Mouse (Mus musculus) thymus, adult 2 months (tissue): ENCODE results near the gene Kcnk3. TPM values are rescaled to one million over a fixed set of nuclear protein-coding genes. Genes with fewer than 3 reads are reported as not detected.

Experiments used
- DNase-seq: peaks from one replicate; pipeline ENCODE4 v3.0.0; 2021
- H3K27ac ChIP-seq: fragments of 200-500 bp; 2 replicates; pipeline ENCODE4 v1.5.1; 2012; ENCODE audit warnings: low read length, control low read depth; ENCODE audit not compliant: control insufficient read depth, insufficient read depth
- H3K27me3 ChIP-seq: fragments of 200-500 bp; 2 replicates; pipeline ENCODE4 v1.6.1; 2012; ENCODE audit warnings: mild to moderate bottlenecking, low read length, moderate library complexity, mixed read lengths; ENCODE audit not compliant: control insufficient read depth, insufficient read depth
- H3K36me3 ChIP-seq: fragments of 200-500 bp; 2 replicates; pipeline ENCODE4 v1.6.1; 2012; ENCODE audit warnings: mild to moderate bottlenecking, low read length, moderate library complexity; ENCODE audit not compliant: control insufficient read depth, insufficient read depth
- H3K4me1 ChIP-seq: fragments of 200-500 bp; replicated peaks from 2 replicates; pipeline ENCODE4 v1.6.1; 2012; ENCODE audit warnings: low read length; ENCODE audit not compliant: control insufficient read depth, insufficient read depth
- H3K4me3 ChIP-seq: fragments of 200-500 bp; 2 replicates; pipeline ENCODE4 v1.5.1; 2012; ENCODE audit warnings: mild to moderate bottlenecking, low read length, control low read depth, moderate library complexity; ENCODE audit not compliant: control insufficient read depth, insufficient read depth
- CTCF ChIP-seq: fragments of 200-500 bp; IDR thresholded peaks from 2 replicates; pipeline ENCODE4 v1.5.1; 2012; ENCODE audit warnings: mild to moderate bottlenecking, control low read depth, low read length, moderate library complexity, borderline replicate concordance; ENCODE audit not compliant: control insufficient read depth, poor library complexity, insufficient read depth; ENCODE audit errors: extremely low read depth
- POLR2A ChIP-seq: fragments of 200-500 bp; IDR thresholded peaks from 2 replicates; pipeline ENCODE4 v1.6.1; 2012; ENCODE audit warnings: mild to moderate bottlenecking, low read length, control low read depth, moderate library complexity; ENCODE audit not compliant: control insufficient read depth, poor library complexity, insufficient read depth; ENCODE audit errors: extremely low read depth
- WGBS: fragments of 180-500 bp; shearing (Covaris S2); methylation state at CpG from one replicate; pipeline ENCODE4 v1.1.7; 2018; 5-methylcytosine and 5-hydroxymethylcytosine counted together
- polyA plus RNA-seq: library from polyadenylated mRNA; depleted of rRNA; stranded (reverse); fragments of >200 nt; gene quantifications from 2 replicates; pipeline ENCODE4 v1.2.3, GENCODE M21; 2012

Kcnk3 gene
- polyA plus RNA-seq, 1 experiment = 27.7 TPM

DNA sequence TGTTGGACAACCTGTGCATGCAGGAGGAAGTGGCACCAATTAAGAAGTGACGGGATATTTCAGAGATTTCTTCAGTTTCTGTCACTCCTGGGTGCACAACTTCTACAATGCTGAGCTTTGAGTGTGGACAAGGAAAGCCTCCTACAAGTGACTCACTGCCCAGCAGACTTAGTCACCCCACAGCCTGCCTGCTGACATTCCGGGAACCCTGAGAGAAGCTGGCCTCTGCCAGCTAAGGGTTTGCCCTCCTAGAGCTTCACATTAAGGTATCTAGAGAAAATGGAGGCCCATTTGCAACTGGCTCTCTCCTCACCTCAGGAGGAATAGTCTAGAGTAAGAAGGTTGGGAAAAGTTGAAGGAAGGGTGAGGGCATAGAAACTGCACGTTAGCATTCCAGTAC, 63.6 kb downstream of the Kcnk3 start:
- Histone ChIP-seq H3K36me3 (0 out of 2 replicates have a peak, but pooled peaks cover 2% of the 10 kb centered on the region), H3K4me3 (no peak overlapping the region), H3K4me1 (peaks cover 12% of the 10 kb centered on the region), H3K27me3 (no peaks in the 10 kb centered on the region), H3K27ac (no peak overlapping the region)
- 90% methylated on average over 3 of the region's 3 CpGs for WGBS
- TF ChIP-seq POLR2A (no peak), CTCF (no peak)
- DNase-seq = no peak

DNA sequence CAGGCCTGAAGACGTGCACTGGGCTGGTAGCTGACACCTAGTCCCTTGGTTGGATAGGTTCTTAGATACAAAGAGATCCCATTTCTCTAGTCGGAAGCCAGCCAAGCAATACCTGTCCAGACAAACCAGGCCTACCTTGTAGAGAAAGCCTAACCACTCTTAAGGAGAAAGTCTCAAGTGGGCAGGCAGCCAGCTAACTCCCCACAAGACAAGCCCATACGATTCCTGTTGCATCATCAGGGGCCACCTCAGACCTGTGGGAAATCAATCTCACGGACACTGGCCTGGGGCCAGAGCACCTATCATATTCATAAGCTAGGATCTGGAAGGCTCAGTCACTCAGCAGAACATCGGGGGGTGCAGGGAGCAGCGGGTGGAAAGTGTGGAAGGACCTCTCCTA, 65.3 kb downstream of the Kcnk3 start:
- no peak for DNase-seq
- Histone ChIP-seq H3K4me1 (peaks cover 10% of the 10 kb centered on the region), H3K36me3 (peaks cover 3% of the 10 kb centered on the region; the same call in 1 of the 2 replicates), H3K27ac (no peak overlapping the region), H3K27me3 (no peaks in the 10 kb centered on the region), H3K4me3 (no peak overlapping the region)
- 88% methylated on average over 6 of the region's 6 CpGs for WGBS
- TF ChIP-seq CTCF = no peak
- TF ChIP-seq POLR2A = no peak

DNA sequence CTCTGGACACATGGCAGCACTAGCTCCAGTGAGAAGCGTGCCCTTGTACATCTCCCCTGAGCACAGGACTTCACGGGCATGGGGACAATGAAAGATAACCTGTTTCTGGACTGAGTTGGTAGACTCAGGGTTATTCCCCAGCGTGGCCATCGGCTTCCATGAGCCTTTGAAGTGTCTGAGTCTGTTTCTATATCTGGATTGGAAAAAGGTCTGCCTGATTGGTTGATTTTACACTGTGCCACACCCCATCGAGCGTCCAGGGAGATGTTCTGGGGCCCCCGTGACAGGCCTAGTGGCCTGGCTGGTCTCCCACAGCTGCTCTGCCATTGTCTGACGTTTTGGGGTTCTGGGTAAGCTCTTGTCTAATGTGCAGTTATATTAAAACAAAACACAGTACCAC, 67.1 kb downstream of the Kcnk3 start:
- DNase-seq = no peak
- Histone ChIP-seq H3K27me3 (no peaks in the 10 kb centered on the region), H3K36me3 (peaks cover 3% of the 10 kb centered on the region; the same call in 1 of the 2 replicates), H3K27ac (no peak overlapping the region), H3K4me3 (no peak overlapping the region), H3K4me1 (no peaks in the 10 kb centered on the region)
- 95% methylated on average over 8 of the region's 8 CpGs for WGBS
- TF ChIP-seq POLR2A (no peak), CTCF (no peak)

DNA sequence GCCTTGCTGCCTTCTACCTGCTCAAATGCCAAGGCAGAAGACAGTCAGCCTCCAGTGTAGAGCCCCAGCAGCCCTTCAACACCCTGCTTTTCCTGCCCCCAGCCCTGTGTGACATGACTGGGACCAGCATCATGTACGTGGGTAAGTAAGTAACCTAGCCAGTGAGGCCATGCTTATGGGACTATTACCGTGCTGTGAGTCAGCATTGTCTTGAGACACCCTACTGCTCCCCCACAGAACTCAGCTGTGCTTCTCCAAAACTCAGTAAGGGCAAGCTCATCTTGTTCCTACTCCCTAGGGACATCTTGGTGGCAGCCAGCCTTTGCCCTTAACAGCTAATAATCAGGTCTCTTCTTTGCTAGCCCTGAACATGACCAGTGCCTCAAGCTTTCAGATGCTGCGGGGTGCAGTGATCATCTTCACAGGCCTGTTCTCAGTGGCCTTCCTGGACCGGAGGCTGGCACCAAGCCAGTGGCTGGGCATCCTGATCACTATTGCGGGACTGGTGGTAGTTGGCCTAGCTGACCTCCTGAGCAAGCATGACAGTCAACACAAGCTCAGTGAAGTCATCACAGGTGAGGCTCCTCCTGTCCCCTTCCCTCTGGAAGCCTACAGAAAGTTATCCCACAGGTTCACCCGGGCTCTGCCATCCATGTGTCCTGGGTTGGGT, 67.7 kb downstream of the Kcnk3 start:
- Histone ChIP-seq H3K27ac (no peak overlapping the region), H3K4me3 (no peak overlapping the region), H3K36me3 (peaks cover 3% of the 10 kb centered on the region; the same call in 1 of the 2 replicates), H3K4me1 (no peaks in the 10 kb centered on the region), H3K27me3 (no peaks in the 10 kb centered on the region)
- WGBS = 98% methylated on average over 6 of the region's 6 CpGs
- DNase-seq = no peak
- TF ChIP-seq POLR2A (no peak), CTCF (no peak)

DNA sequence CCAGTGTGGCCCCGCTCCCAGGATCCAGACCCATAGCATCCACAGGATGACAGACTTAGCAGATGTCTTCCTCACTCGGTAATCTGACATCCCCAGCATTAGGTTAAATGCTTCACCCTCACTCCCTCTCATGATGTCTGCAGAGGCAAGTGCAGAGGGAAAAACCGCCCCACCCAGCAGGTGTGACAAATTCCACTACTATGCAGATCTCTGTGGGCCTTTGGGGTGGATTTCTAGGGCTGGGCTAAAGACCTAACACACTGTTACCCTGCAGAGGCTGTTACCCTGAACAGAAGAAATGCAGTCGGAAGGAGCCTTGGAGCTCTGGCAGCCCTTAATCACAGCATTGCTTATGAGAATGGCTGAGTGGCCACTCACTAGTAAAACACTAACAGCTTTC, 71.1 kb downstream of the Kcnk3 start:
- TF ChIP-seq POLR2A = no peak
- no peak for TF ChIP-seq CTCF
- peaks cover 3% of the 10 kb centered on the region; the same call in 1 of the 2 replicates for H3K36me3 ChIP-seq
- DNase-seq = no peak
- H3K4me3 ChIP-seq = no peak overlapping the region
- no peak overlapping the region for H3K27ac ChIP-seq
- no peaks in the 10 kb centered on the region for H3K27me3 ChIP-seq
- H3K4me1 ChIP-seq = no peaks in the 10 kb centered on the region
- WGBS = 94% methylated on average over 4 of the region's 4 CpGs

DNA sequence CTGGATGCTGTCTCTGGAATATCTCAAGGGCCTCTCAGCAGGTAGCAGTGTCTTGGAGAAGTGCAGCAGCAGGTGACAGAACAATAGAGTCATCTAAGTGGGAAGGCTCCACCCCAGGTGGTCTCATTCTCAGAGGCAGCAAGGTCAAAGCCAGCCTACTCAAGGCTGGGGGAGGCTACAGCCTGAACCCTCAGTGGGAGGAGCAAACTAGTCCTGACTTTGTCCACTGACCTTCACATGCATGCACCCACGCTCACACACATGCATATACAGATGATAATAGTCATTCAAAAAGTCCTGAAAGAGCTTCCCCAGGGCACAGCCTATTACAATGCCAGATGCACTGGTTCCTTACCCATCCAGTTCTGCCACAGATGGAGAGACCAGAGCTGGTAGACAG, 72.3 kb downstream of the Kcnk3 start:
- H3K4me3 ChIP-seq = no peak overlapping the region
- H3K36me3 ChIP-seq = peaks cover 3% of the 10 kb centered on the region; the same call in 1 of the 2 replicates
- no peaks in the 10 kb centered on the region for H3K4me1 ChIP-seq
- H3K27me3 ChIP-seq = no peaks in the 10 kb centered on the region
- TF ChIP-seq CTCF (no peak), POLR2A (no peak)
- WGBS = 96% methylated on average over 1 of the region's 1 CpGs
- no peak overlapping the region for H3K27ac ChIP-seq
- no peak for DNase-seq
